Mouse (Mus musculus): ENCODE results near the gene Wdr18. TPM values are rescaled to one million over a fixed set of nuclear protein-coding genes. Genes with fewer than 3 reads are reported as not detected.
"Not testable (repeated sequence)": the region's sequence is repeated elsewhere in the genome, so short reads cannot be mapped to it uniquely, and the experiment has no call there.

The Wdr18 gene
- polyA plus RNA-seq, 1 experiment from 2014 or later, result 83.6 TPM

- no peak for ATAC-seq (ENCODE audit: insufficient number of reproducible peaks, low FRiP score, low TSS enrichment, low read depth)
- Histone ChIP-seq H3K9me3 (no peaks in the 10 kb centered on the region), H3K4me2 (no peak overlapping the region), H3K27me3 (no peaks in the 10 kb centered on the region), H3K4me1 (peaks cover 13% of the 10 kb centered on the region), H3K4me3 (no peak overlapping the region), H3K36me3 (peaks cover 26% of the 10 kb centered on the region), H3K27ac (no peak overlapping the region), H3K9ac (no peak overlapping the region)
- 57% methylated on average over 9 of the region's 9 CpGs for WGBS
Observed at GRCm38 (mm10) chr10:79955691-79956090, 4.3 kb upstream of the Wdr18 start.

GRCm38 (mm10) chr10:79956643-79957154, 3.3 kb upstream of the Wdr18 start:
- Histone ChIP-seq H3K27me3 (no peaks in the 10 kb centered on the region), H3K9me3 (no peaks in the 10 kb centered on the region), H3K4me1 (peaks cover 22% of the 10 kb centered on the region), H3K4me2 (no peak overlapping the region), H3K27ac (no peak overlapping the region), H3K4me3 (no peak overlapping the region), H3K36me3 (peaks cover 22% of the 10 kb centered on the region), H3K9ac (0 out of 2 replicates have a peak overlapping the region, but pooled peaks have one; percentile 7)
- ATAC-seq (ENCODE audit: insufficient number of reproducible peaks, low FRiP score, low TSS enrichment, low read depth), result no peak
- WGBS, result 40% methylated on average over 4 of the region's 4 CpGs

- Histone ChIP-seq H3K27ac (no peak overlapping the region), H3K36me3 (peaks cover 22% of the 10 kb centered on the region), H3K4me1 (peaks cover 22% of the 10 kb centered on the region), H3K4me3 (no peak overlapping the region), H3K9ac (no peak overlapping the region), H3K27me3 (no peaks in the 10 kb centered on the region), H3K4me2 (peak overlapping the region; percentile 31; the same call in 1 of the 2 replicates), H3K9me3 (no peaks in the 10 kb centered on the region)
- WGBS, result 11% methylated on average over 21 of the region's 21 CpGs
- ATAC-seq (ENCODE audit: insufficient number of reproducible peaks, low FRiP score, low TSS enrichment, low read depth), result no peak
Observed at GRCm38 (mm10) chr10:79958140-79958816, 1.7 kb upstream of the Wdr18 start.

GRCm38 (mm10) chr10:79959412-79959811, 540 bp upstream of the Wdr18 start:
- H3K4me3 ChIP-seq, result peak overlapping the region; percentile 91
- H3K27me3 ChIP-seq; H3K9ac ChIP-seq; H3K27ac ChIP-seq; H3K9me3 ChIP-seq; ATAC-seq (ENCODE audit: insufficient number of reproducible peaks, low FRiP score, low TSS enrichment, low read depth): not testable (repeated sequence)
- H3K4me1 ChIP-seq, result peaks cover 22% of the 10 kb centered on the region
- 33% methylated on average over 10 of the region's 10 CpGs for WGBS
- peak overlapping the region; percentile 80 for H3K4me2 ChIP-seq
- H3K36me3 ChIP-seq, result peaks cover 27% of the 10 kb centered on the region

- Histone ChIP-seq H3K4me1 (peaks cover 21% of the 10 kb centered on the region), H3K27me3 (no peaks in the 10 kb centered on the region), H3K36me3 (peaks cover 41% of the 10 kb centered on the region), H3K4me2 (peak overlapping the region; percentile 80), H3K4me3 (peak overlapping the region; percentile 91), H3K9ac (peak overlapping the region; percentile 77), H3K27ac (no peak overlapping the region), H3K9me3 (no peaks in the 10 kb centered on the region)
- no peak for ATAC-seq (ENCODE audit: insufficient number of reproducible peaks, low FRiP score, low TSS enrichment, low read depth)
- 15% methylated on average over 10 of the region's 10 CpGs for WGBS
Observed at GRCm38 (mm10) chr10:79960671-79961294, 831 bp downstream of the Wdr18 start.

GRCm38 (mm10) chr10:79964727-79965126, 4.8 kb downstream of the Wdr18 start:
- no peak overlapping the region for H3K9ac ChIP-seq
- 93% methylated on average over 7 of the region's 7 CpGs for WGBS
- peaks cover 20% of the 10 kb centered on the region for H3K4me1 ChIP-seq
- 0 out of 2 replicates have a peak, but pooled peaks cover 7% of the 10 kb centered on the region for H3K27me3 ChIP-seq
- H3K4me2 ChIP-seq, result no peak overlapping the region
- no peaks in the 10 kb centered on the region for H3K9me3 ChIP-seq
- ATAC-seq (ENCODE audit: insufficient number of reproducible peaks, low FRiP score, low TSS enrichment, low read depth), result no peak
- no peak overlapping the region for H3K4me3 ChIP-seq
- peaks cover 66% of the 10 kb centered on the region for H3K36me3 ChIP-seq
- no peak overlapping the region for H3K27ac ChIP-seq

- H3K27ac ChIP-seq, result no peak overlapping the region
- H3K27me3 ChIP-seq, result peaks cover 9% of the 10 kb centered on the region
- peaks cover 66% of the 10 kb centered on the region for H3K36me3 ChIP-seq
- no peak overlapping the region for H3K9ac ChIP-seq
- WGBS, result 88% methylated on average over 5 of the region's 5 CpGs
- no peak overlapping the region for H3K4me3 ChIP-seq
- peaks cover 19% of the 10 kb centered on the region for H3K4me1 ChIP-seq
- no peak overlapping the region for H3K4me2 ChIP-seq
- no peak for ATAC-seq (ENCODE audit: insufficient number of reproducible peaks, low FRiP score, low TSS enrichment, low read depth)
- H3K9me3 ChIP-seq, result no peaks in the 10 kb centered on the region
Observed at GRCm38 (mm10) chr10:79965325-79965724, 5.4 kb downstream of the Wdr18 start.

- Histone ChIP-seq H3K27me3 (peaks cover 25% of the 10 kb centered on the region), H3K27ac (no peak overlapping the region), H3K9ac (no peak overlapping the region), H3K4me3 (no peak overlapping the region), H3K36me3 (peaks cover 60% of the 10 kb centered on the region), H3K4me1 (peaks cover 21% of the 10 kb centered on the region), H3K9me3 (no peaks in the 10 kb centered on the region), H3K4me2 (no peak overlapping the region)
- 92% methylated on average over 5 of the region's 5 CpGs for WGBS
- no peak for ATAC-seq (ENCODE audit: insufficient number of reproducible peaks, low FRiP score, low TSS enrichment, low read depth)
Observed at GRCm38 (mm10) chr10:79966886-79967400, 7.0 kb downstream of the Wdr18 start.

- peaks cover 21% of the 10 kb centered on the region for H3K4me1 ChIP-seq
- H3K4me3 ChIP-seq, result no peak overlapping the region
- no peak overlapping the region for H3K9ac ChIP-seq
- no peak overlapping the region for H3K4me2 ChIP-seq
- H3K9me3 ChIP-seq, result no peaks in the 10 kb centered on the region
- H3K36me3 ChIP-seq, result peaks cover 51% of the 10 kb centered on the region
- H3K27ac ChIP-seq, result no peak overlapping the region
- H3K27me3 ChIP-seq, result peaks cover 35% of the 10 kb centered on the region
- ATAC-seq (ENCODE audit: insufficient number of reproducible peaks, low FRiP score, low TSS enrichment, low read depth), result no peak
- 77% methylated on average over 1 of the region's 1 CpGs for WGBS
Observed at GRCm38 (mm10) chr10:79968181-79968580, 8.2 kb downstream of the Wdr18 start.

- no peak overlapping the region for H3K9ac ChIP-seq
- no peak for ATAC-seq (ENCODE audit: insufficient number of reproducible peaks, low FRiP score, low TSS enrichment, low read depth)
- no peak overlapping the region for H3K4me3 ChIP-seq
- H3K27ac ChIP-seq, result no peak overlapping the region
- 13% methylated on average over 3 of the region's 3 CpGs for WGBS
- no peaks in the 10 kb centered on the region for H3K9me3 ChIP-seq
- H3K4me2 ChIP-seq, result no peak overlapping the region
- peaks cover 44% of the 10 kb centered on the region for H3K36me3 ChIP-seq
- peaks cover 21% of the 10 kb centered on the region for H3K4me1 ChIP-seq
- peaks cover 35% of the 10 kb centered on the region for H3K27me3 ChIP-seq
Observed at GRCm38 (mm10) chr10:79969124-79969568, 9.2 kb downstream of the Wdr18 start.

- Histone ChIP-seq H3K4me1 (peaks cover 21% of the 10 kb centered on the region), H3K9me3 (no peaks in the 10 kb centered on the region), H3K36me3 (peaks cover 42% of the 10 kb centered on the region), H3K27ac (peak within 1 kb of the TSS; percentile 23; the same call in 1 of the 2 replicates), H3K9ac (peak within 1 kb of the TSS; percentile 47), H3K27me3 (peaks cover 35% of the 10 kb centered on the region), H3K4me3 (peak within 1 kb of the TSS; percentile 48), H3K4me2 (peak within 1 kb of the TSS; percentile 90)
- no peak for ATAC-seq (ENCODE audit: insufficient number of reproducible peaks, low FRiP score, low TSS enrichment, low read depth)
- WGBS, result 6% methylated on average over 45 of the region's 47 CpGs
Observed at GRCm38 (mm10) chr10:79970415-79971182, 10.6 kb downstream of the Wdr18 start, which contains the start of gene Grin3b. Gene Grin3b (plus strand): TSS chr10:79970715.

Data from limb, embryonic 15.5 days (tissue).